Mouse (Mus musculus): ENCODE data around the gene Olfr1294. TPM values are rescaled to one million over a fixed set of nuclear protein-coding genes. Genes with fewer than 3 reads are reported as not detected.

The Olfr1294 gene
- polyA plus RNA-seq (2015; fragmentation: Nextera tagmentation; extraction: Ambion mirVana), result not detected in 2 replicates

GRCm38 (mm10) chr2:111540191-111540590 lies at the start of gene Olfr1294:
Olfr1294 (minus strand) TSS chr2:111540291.
- Histone ChIP-seq H3K4me1 (ENCODE audit: control insufficient read depth, insufficient read depth, low read length) (no peaks in the 10 kb centered on the region), H3K4me2 (ENCODE audit: low read depth, low read length) (no peak within 1 kb of the TSS), H3K9ac (ENCODE audit: low read length) (no peak within 1 kb of the TSS), H3K4me3 (replicated peaks; ENCODE audit: low read length) (no peak within 1 kb of the TSS), H3K9me3 (replicated peaks; ENCODE audit: control insufficient read depth, low read length) (no peaks in the 10 kb centered on the region), H3K36me3 (ENCODE audit: control insufficient read depth, insufficient read depth, low read length) (no peaks in the 10 kb centered on the region), H3K27ac (ENCODE audit: low read length) (no peak within 1 kb of the TSS), H3K27me3 (ENCODE audit: control insufficient read depth, insufficient read depth, low read length) (no peaks in the 10 kb centered on the region)
- 48% methylated on average over 1 of the region's 1 CpGs for WGBS
- no peak for ATAC-seq (ENCODE audit: insufficient read depth, low FRiP score)

GRCm38 (mm10) chr2:111569581-111569980 lies 29.5 kb upstream of the Olfr1294 start, which contains the start of gene Olfr1295:
Olfr1295 (minus strand) TSS chr2:111569681.
- no peak within 1 kb of the TSS for H3K4me3 ChIP-seq (replicated peaks; ENCODE audit: low read length)
- no peaks in the 10 kb centered on the region for H3K27me3 ChIP-seq (ENCODE audit: control insufficient read depth, insufficient read depth, low read length)
- H3K27ac ChIP-seq (ENCODE audit: low read length), result no peak within 1 kb of the TSS
- no peak within 1 kb of the TSS for H3K9ac ChIP-seq (ENCODE audit: low read length)
- H3K36me3 ChIP-seq (ENCODE audit: control insufficient read depth, insufficient read depth, low read length), result no peaks in the 10 kb centered on the region
- no peaks in the 10 kb centered on the region for H3K9me3 ChIP-seq (replicated peaks; ENCODE audit: control insufficient read depth, low read length)
- no peak for ATAC-seq (ENCODE audit: insufficient read depth, low FRiP score)
- no peaks in the 10 kb centered on the region for H3K4me1 ChIP-seq (ENCODE audit: control insufficient read depth, insufficient read depth, low read length)
- no peak within 1 kb of the TSS for H3K4me2 ChIP-seq (ENCODE audit: low read depth, low read length)

GRCm38 (mm10) chr2:111524903-111525302 lies 15.2 kb downstream of the Olfr1294 start, which contains the start of gene Olfr1293-ps:
Olfr1293-ps (plus strand) TSS chr2:111525203.
- Histone ChIP-seq H3K27me3 (ENCODE audit: control insufficient read depth, insufficient read depth, low read length) (no peaks in the 10 kb centered on the region), H3K27ac (ENCODE audit: low read length) (no peak within 1 kb of the TSS), H3K4me2 (ENCODE audit: low read depth, low read length) (no peak within 1 kb of the TSS), H3K9me3 (replicated peaks; ENCODE audit: control insufficient read depth, low read length) (no peaks in the 10 kb centered on the region), H3K9ac (ENCODE audit: low read length) (no peak within 1 kb of the TSS), H3K36me3 (ENCODE audit: control insufficient read depth, insufficient read depth, low read length) (no peaks in the 10 kb centered on the region), H3K4me3 (replicated peaks; ENCODE audit: low read length) (no peak within 1 kb of the TSS), H3K4me1 (ENCODE audit: control insufficient read depth, insufficient read depth, low read length) (no peaks in the 10 kb centered on the region)
- WGBS, result 75% methylated on average over 1 of the region's 1 CpGs
- no peak for ATAC-seq (ENCODE audit: insufficient read depth, low FRiP score)

- no peak overlapping the region for H3K27ac ChIP-seq (ENCODE audit: low read length)
- no peak overlapping the region for H3K4me3 ChIP-seq (replicated peaks; ENCODE audit: low read length)
- H3K27me3 ChIP-seq (ENCODE audit: control insufficient read depth, insufficient read depth, low read length), result no peaks in the 10 kb centered on the region
- H3K36me3 ChIP-seq (ENCODE audit: control insufficient read depth, insufficient read depth, low read length), result no peaks in the 10 kb centered on the region
- no peaks in the 10 kb centered on the region for H3K4me1 ChIP-seq (ENCODE audit: control insufficient read depth, insufficient read depth, low read length)
- H3K9me3 ChIP-seq (replicated peaks; ENCODE audit: control insufficient read depth, low read length), result no peaks in the 10 kb centered on the region
- no peak overlapping the region for H3K4me2 ChIP-seq (ENCODE audit: low read depth, low read length)
- no peak for ATAC-seq (ENCODE audit: insufficient read depth, low FRiP score)
- WGBS, result 85% methylated on average over 10 of the region's 10 CpGs
- H3K9ac ChIP-seq (ENCODE audit: low read length), result no peak overlapping the region
Observed at GRCm38 (mm10) chr2:111517451-111517850, 22.6 kb downstream of the Olfr1294 start.

- H3K36me3 ChIP-seq (ENCODE audit: control insufficient read depth, insufficient read depth, low read length), result no peaks in the 10 kb centered on the region
- H3K4me2 ChIP-seq (ENCODE audit: low read depth, low read length), result no peak within 1 kb of the TSS
- no peak within 1 kb of the TSS for H3K27ac ChIP-seq (ENCODE audit: low read length)
- no peak within 1 kb of the TSS for H3K9ac ChIP-seq (ENCODE audit: low read length)
- ATAC-seq (ENCODE audit: insufficient read depth, low FRiP score), result no peak
- no peaks in the 10 kb centered on the region for H3K27me3 ChIP-seq (ENCODE audit: control insufficient read depth, insufficient read depth, low read length)
- H3K4me3 ChIP-seq (replicated peaks; ENCODE audit: low read length), result no peak within 1 kb of the TSS
- H3K9me3 ChIP-seq (replicated peaks; ENCODE audit: control insufficient read depth, low read length), result no peaks in the 10 kb centered on the region
- WGBS, result 87% methylated on average over 3 of the region's 3 CpGs
- no peaks in the 10 kb centered on the region for H3K4me1 ChIP-seq (ENCODE audit: control insufficient read depth, insufficient read depth, low read length)
Observed at GRCm38 (mm10) chr2:111496880-111497279, 43.2 kb downstream of the Olfr1294 start, which contains the start of gene Olfr1291-ps1. Olfr1291-ps1 (plus strand) TSS chr2:111497180.

GRCm38 (mm10) chr2:111493729-111494128 lies 46.4 kb downstream of the Olfr1294 start, which contains the start of gene Olfr1290:
Olfr1290 (minus strand) TSS chr2:111493829.
- H3K27ac ChIP-seq (ENCODE audit: low read length), result no peak within 1 kb of the TSS
- H3K9me3 ChIP-seq (replicated peaks; ENCODE audit: control insufficient read depth, low read length), result no peaks in the 10 kb centered on the region
- no peak within 1 kb of the TSS for H3K9ac ChIP-seq (ENCODE audit: low read length)
- no peaks in the 10 kb centered on the region for H3K4me1 ChIP-seq (ENCODE audit: control insufficient read depth, insufficient read depth, low read length)
- WGBS, result 72% methylated on average over 5 of the region's 5 CpGs
- H3K36me3 ChIP-seq (ENCODE audit: control insufficient read depth, insufficient read depth, low read length), result no peaks in the 10 kb centered on the region
- no peak within 1 kb of the TSS for H3K4me3 ChIP-seq (replicated peaks; ENCODE audit: low read length)
- no peaks in the 10 kb centered on the region for H3K27me3 ChIP-seq (ENCODE audit: control insufficient read depth, insufficient read depth, low read length)
- no peak within 1 kb of the TSS for H3K4me2 ChIP-seq (ENCODE audit: low read depth, low read length)
- no peak for ATAC-seq (ENCODE audit: insufficient read depth, low FRiP score)

Other genes with a start within 250 kb of the Olfr1294 start
- not detected in 2 replicates for gene Olfr1279, start 239.7 kb downstream of the Olfr1294 start, polyA plus RNA-seq (2015; fragmentation: Nextera tagmentation; extraction: Ambion mirVana)
- gene Olfr1280, start 226.3 kb downstream of the Olfr1294 start, polyA plus RNA-seq (2015; fragmentation: Nextera tagmentation; extraction: Ambion mirVana), result not detected in 2 replicates
- gene Olfr1281, start 213.8 kb downstream of the Olfr1294 start, polyA plus RNA-seq (2015; fragmentation: Nextera tagmentation; extraction: Ambion mirVana), result not detected in 2 replicates
- gene Olfr1282, start 204.2 kb downstream of the Olfr1294 start, polyA plus RNA-seq (2015; fragmentation: Nextera tagmentation; extraction: Ambion mirVana), result not detected in 2 replicates
- not detected in 2 replicates for gene Olfr1283, start 173.5 kb downstream of the Olfr1294 start, polyA plus RNA-seq (2015; fragmentation: Nextera tagmentation; extraction: Ambion mirVana)
- gene Olfr1284, start 164.8 kb downstream of the Olfr1294 start, polyA plus RNA-seq (2015; fragmentation: Nextera tagmentation; extraction: Ambion mirVana), result not detected in 2 replicates
- not detected in 2 replicates for gene Olfr1286, start 117.2 kb downstream of the Olfr1294 start, polyA plus RNA-seq (2015; fragmentation: Nextera tagmentation; extraction: Ambion mirVana)
- not detected in 2 replicates for gene Olfr1287, start 91.1 kb downstream of the Olfr1294 start, polyA plus RNA-seq (2015; fragmentation: Nextera tagmentation; extraction: Ambion mirVana)
- not detected in 2 replicates for gene Olfr1288, start 66.2 kb downstream of the Olfr1294 start, polyA plus RNA-seq (2015; fragmentation: Nextera tagmentation; extraction: Ambion mirVana)
- gene Olfr1289, start 59.5 kb downstream of the Olfr1294 start, polyA plus RNA-seq (2015; fragmentation: Nextera tagmentation; extraction: Ambion mirVana), result not detected in 2 replicates
- not detected in 2 replicates for gene Olfr1290, start 46.5 kb downstream of the Olfr1294 start, polyA plus RNA-seq (2015; fragmentation: Nextera tagmentation; extraction: Ambion mirVana)
- gene Olfr1291-ps1, start 43.1 kb downstream of the Olfr1294 start, polyA plus RNA-seq (2015; fragmentation: Nextera tagmentation; extraction: Ambion mirVana), result not detected in 2 replicates
- gene Olfr1293-ps, start 15.1 kb downstream of the Olfr1294 start, polyA plus RNA-seq (2015; fragmentation: Nextera tagmentation; extraction: Ambion mirVana), result not detected in 2 replicates
- gene Olfr1295, start 29.4 kb upstream of the Olfr1294 start, polyA plus RNA-seq (2015; fragmentation: Nextera tagmentation; extraction: Ambion mirVana), result not detected in 2 replicates
- gene Olfr1297, start 86.2 kb upstream of the Olfr1294 start, polyA plus RNA-seq (2015; fragmentation: Nextera tagmentation; extraction: Ambion mirVana), result not detected in 2 replicates
- gene Olfr1298, start 108.9 kb upstream of the Olfr1294 start, polyA plus RNA-seq (2015; fragmentation: Nextera tagmentation; extraction: Ambion mirVana), result not detected in 2 replicates
- gene Olfr1299, start 121.1 kb upstream of the Olfr1294 start, polyA plus RNA-seq (2015; fragmentation: Nextera tagmentation; extraction: Ambion mirVana), result not detected in 2 replicates
- gene Olfr1301, start 210.7 kb upstream of the Olfr1294 start, polyA plus RNA-seq (2015; fragmentation: Nextera tagmentation; extraction: Ambion mirVana), result not detected in 2 replicates
- gene Olfr1302, start 237.1 kb upstream of the Olfr1294 start, polyA plus RNA-seq (2015; fragmentation: Nextera tagmentation; extraction: Ambion mirVana), result not detected in 2 replicates

All from stomach, embryonic 16.5 days (tissue).